Mouse (Mus musculus) left cerebral cortex, postnatal 36 days (tissue): ENCODE measurements around the gene Hectd1. TPM values are rescaled to one million over a fixed set of nuclear protein-coding genes. Genes with fewer than 3 reads are reported as not detected.

Experiments
- DNase-seq, 2 experiments: peaks; one replicate each; pipeline ENCODE4 v3.0.0; 2021 to 2022; ENCODE audit warnings: low spot score in 2 of 2, mixed read lengths in 1 of 2
- intact Hi-C: fragments of 180-260 bp; cut with DNase I; formaldehyde crosslinking; loops from one replicate; pipeline ENCODE4 v1.15.1; 2025
- total RNA-seq, 2 experiments: library from RNA; stranded (reverse); gene quantifications; 2 replicates each; pipeline ENCODE4 v1.2.3; 2021

Hectd1 gene
- total RNA-seq, 2 experiments from 2014 or later: 80.3 to 85.1 TPM

GRCm38 (mm10) chr12:51845261-51845660 lies 15.9 kb upstream of the Hectd1 start:
- intact Hi-C loops: no loop called here
- DNase-seq: no peak

- DNase-seq: peak; percentile 84 to 89
- intact Hi-C loops: no loop called here
These were observed 15.5 kb upstream of the Hectd1 start for GRCm38 (mm10) chr12:51844771-51845256.

- no peak for DNase-seq
- intact Hi-C loops: no loop called here
These were observed 14.5 kb upstream of the Hectd1 start for GRCm38 (mm10) chr12:51843576-51844520.

- no peak for DNase-seq
- intact Hi-C loops: no loop called here
These were observed 12.9 kb upstream of the Hectd1 start for GRCm38 (mm10) chr12:51842081-51842864.

GRCm38 (mm10) chr12:51839856-51840255 lies 10.5 kb upstream of the Hectd1 start:
- no peak for DNase-seq
- intact Hi-C loops: no loop called here

- intact Hi-C loops: no loop called here
- no peak for DNase-seq
These were observed 5.9 kb upstream of the Hectd1 start for GRCm38 (mm10) chr12:51835219-51835618.

- DNase-seq: no peak
- intact Hi-C loops: no loop called here
These were observed 2.6 kb upstream of the Hectd1 start for GRCm38 (mm10) chr12:51831931-51832330.

- no peak for DNase-seq
- intact Hi-C loops: no loop called here
These were observed 2.0 kb upstream of the Hectd1 start for GRCm38 (mm10) chr12:51831296-51831695.

GRCm38 (mm10) chr12:51830671-51831070 lies 1.3 kb upstream of the Hectd1 start:
- intact Hi-C loops: no loop called here

GRCm38 (mm10) chr12:51830077-51830402 lies 704 bp upstream of the Hectd1 start:
- intact Hi-C loops: no loop called here
- DNase-seq: no peak

More at GRCm38 (mm10) chr12:51830671-51831070, 1.3 kb upstream of the Hectd1 start:
- DNase-seq: no peak

GRCm38 (mm10) chr12:51828716-51829289 lies 533 bp downstream of the Hectd1 start:
- no peak for DNase-seq
- intact Hi-C loops: no loop called here

- DNase-seq: no peak
- intact Hi-C loops: no loop called here
These were observed 1.2 kb downstream of the Hectd1 start for GRCm38 (mm10) chr12:51827958-51828650.

- intact Hi-C loops: no loop called here
- no peak for DNase-seq
These were observed 4.0 kb downstream of the Hectd1 start for GRCm38 (mm10) chr12:51825338-51825737.

GRCm38 (mm10) chr12:51823311-51823710 lies 6.0 kb downstream of the Hectd1 start:
- no peak for DNase-seq
- intact Hi-C loops: no loop called here

- intact Hi-C loops: no loop called here
- DNase-seq: no peak
These were observed 6.5 kb downstream of the Hectd1 start for GRCm38 (mm10) chr12:51822861-51823260.

GRCm38 (mm10) chr12:51822236-51822635 lies 7.1 kb downstream of the Hectd1 start:
- DNase-seq: no peak
- intact Hi-C loops: no loop called here

GRCm38 (mm10) chr12:51821256-51821655 lies 8.1 kb downstream of the Hectd1 start:
- DNase-seq: no peak
- intact Hi-C loops: no loop called here

GRCm38 (mm10) chr12:51819951-51820498 lies 9.3 kb downstream of the Hectd1 start:
- DNase-seq: no peak
- intact Hi-C loops: no loop called here

GRCm38 (mm10) chr12:51817815-51818613 lies 11.3 kb downstream of the Hectd1 start:
- DNase-seq: no peak
- intact Hi-C loops: no loop called here
